Mouse (Mus musculus): ENCODE measurements around the gene Tap2. TPM values are rescaled to one million over a fixed set of nuclear protein-coding genes. Genes with fewer than 3 reads are reported as not detected.

Tap2 gene
- total and polyA plus RNA-seq, 3 experiments, result 54.8 to 121 (median 110) TPM

GRCm38 (mm10) chr17:34172528-34172927, 30.8 kb upstream of the Tap2 start:
- no peak for DNase-seq (ENCODE audit: extremely low read depth)
- in situ Hi-C loops (cut with MboI; ENCODE audit: low pct_ligation_motif_present, low pct_unique_long_range_greater_than_20kb, low sequenced_read_pairs), result no loop called here
- no peaks in the 10 kb centered on the region for H3K79me2 ChIP-seq (replicated peaks; ENCODE audit: control insufficient read depth, extremely low read depth, insufficient read depth, poor library complexity, severe bottlenecking)
- peaks cover 12% of the 10 kb centered on the region for H3K9me3 ChIP-seq (replicated peaks; ENCODE audit: low read length)
- TF ChIP-seq KAT2A (IDR thresholded peaks at IDR 0.05; ENCODE audit: insufficient replicate concordance, low read length), result no peak
- peak in 1 of 2 experiments; percentile 53; a peak in 2 of 4 replicates for TF ChIP-seq CTCF (conservative IDR thresholded peaks at IDR 0.05 in 1 of 2, IDR thresholded peaks at IDR 0.05 in 1 of 2; ENCODE audit: low read depth in 2 of 2, low read length in 2 of 2)
- peak; percentile 26 for TF ChIP-seq SMC3 (IDR thresholded peaks at IDR 0.05; ENCODE audit: low read depth, low read length)
- peak; percentile 29 for TF ChIP-seq RAD21 (IDR thresholded peaks at IDR 0.05; ENCODE audit: low read depth, low read length)
- no peak for TF ChIP-seq MAFK (IDR thresholded peaks at IDR 0.05; ENCODE audit: insufficient replicate concordance, low read length)
- peaks cover 6 to 19% of the 10 kb centered on the region in 2 experiments for H3K4me1 ChIP-seq (ENCODE audit: control insufficient read depth in 1 of 2, insufficient read depth in 2 of 2)
- H3K27ac ChIP-seq (ENCODE audit: insufficient read depth, low read depth), result no peak overlapping the region
- no peak overlapping the region for H3K9ac ChIP-seq (ENCODE audit: insufficient read depth, low read depth)
- no peaks in the 10 kb centered on the region for H3K27me3 ChIP-seq (replicated peaks)
- no peak overlapping the region for H3K4me2 ChIP-seq (ENCODE audit: insufficient read depth, low read depth, poor library complexity, severe bottlenecking)
- no peak overlapping the region for H3K4me3 ChIP-seq (replicated peaks in 1 of 3; ENCODE audit: low read depth in 2 of 3, low read length in 2 of 3, poor library complexity in 1 of 3)
- dilution Hi-C loops (cut with MboI; ENCODE audit: extremely low pct_ligation_motif_present, extremely low pct_unique_long_range_greater_than_20kb, low sequenced_read_pairs), result no loop called here
- H3K36me3 ChIP-seq (replicated peaks in 1 of 2; ENCODE audit: control insufficient read depth in 1 of 2, insufficient read depth in 1 of 2, low read length in 1 of 2), result no peaks in the 10 kb centered on the region

- TF ChIP-seq CHD2 (IDR thresholded peaks at IDR 0.05; ENCODE audit: low read length), result peak; percentile 76; the same call in 1 of the 2 replicates
- TF ChIP-seq POLR2A (IDR thresholded peaks at IDR 0.05; ENCODE audit: low read depth, low read length), result 0 out of 2 replicates have a peak, but pooled peaks have one; percentile 30
- 0 out of 2 replicates have a peak, but pooled peaks have one; percentile 55 for TF ChIP-seq BHLHE40 (IDR thresholded peaks at IDR 0.05; ENCODE audit: low read depth, low read length)
- peak; percentile 57; the same call in 1 of the 2 replicates for TF ChIP-seq TCF12 (IDR thresholded peaks at IDR 0.05; ENCODE audit: low read depth, low read length)
- TF ChIP-seq GABPA (IDR thresholded peaks at IDR 0.05; ENCODE audit: insufficient replicate concordance, low read depth, low read length), result no peak
- TF ChIP-seq EP300 (IDR thresholded peaks at IDR 0.05; ENCODE audit: low read length), result peak; percentile 33; the same call in 1 of the 2 replicates
- TF ChIP-seq SIN3A (IDR thresholded peaks at IDR 0.05; ENCODE audit: low read length), result peak; percentile 57; the same call in 1 of the 2 replicates
- TF ChIP-seq NELFE (IDR thresholded peaks at IDR 0.05; ENCODE audit: low read depth, low read length), result no peak
- TF ChIP-seq HCFC1 (IDR thresholded peaks at IDR 0.05; ENCODE audit: low read depth, low read length), result 0 out of 2 replicates have a peak, but pooled peaks have one; percentile 13
- no peak for TF ChIP-seq MAFK (IDR thresholded peaks at IDR 0.05; ENCODE audit: insufficient replicate concordance, low read length)
- TF ChIP-seq IRF4 (IDR thresholded peaks at IDR 0.05; ENCODE audit: low read depth, low read length), result peak; percentile 33; the same call in 1 of the 2 replicates
- TF ChIP-seq MEF2A (IDR thresholded peaks at IDR 0.05; ENCODE audit: borderline replicate concordance, low read depth, low read length), result peak; percentile 14; the same call in 1 of the 2 replicates
- no peak for TF ChIP-seq PAX5 (IDR thresholded peaks at IDR 0.05; ENCODE audit: low read length)
- TF ChIP-seq MYC (IDR thresholded peaks at IDR 0.05; ENCODE audit: low read depth, low read length), result peak; percentile 19; the same call in 1 of the 2 replicates
- TF ChIP-seq MXI1 (IDR thresholded peaks at IDR 0.05; ENCODE audit: low read depth, low read length), result peak; percentile 38; the same call in 1 of the 2 replicates
- dilution Hi-C loops (cut with MboI; ENCODE audit: extremely low pct_ligation_motif_present, extremely low pct_unique_long_range_greater_than_20kb, low sequenced_read_pairs), result no loop called here
- H3K79me2 ChIP-seq (replicated peaks; ENCODE audit: control insufficient read depth, extremely low read depth, insufficient read depth, poor library complexity, severe bottlenecking), result no peaks in the 10 kb centered on the region
- peak; percentile 52 for DNase-seq (ENCODE audit: extremely low read depth)
- H3K4me2 ChIP-seq (ENCODE audit: insufficient read depth, low read depth, poor library complexity, severe bottlenecking), result peak overlapping the region; percentile 88
- peaks cover 12% of the 10 kb centered on the region for H3K9me3 ChIP-seq (replicated peaks; ENCODE audit: low read length)
- peaks cover 8 to 22% of the 10 kb centered on the region in 2 experiments for H3K4me1 ChIP-seq (ENCODE audit: control insufficient read depth in 1 of 2, insufficient read depth in 2 of 2)
- H3K36me3 ChIP-seq (replicated peaks in 1 of 2; ENCODE audit: control insufficient read depth in 1 of 2, insufficient read depth in 1 of 2, low read length in 1 of 2), result no peaks in the 10 kb centered on the region
- peak overlapping the region; percentile 38; the same call in 1 of the 2 replicates for H3K9ac ChIP-seq (ENCODE audit: insufficient read depth, low read depth)
- H3K4me3 ChIP-seq (replicated peaks in 1 of 3; ENCODE audit: low read depth in 2 of 3, low read length in 2 of 3, poor library complexity in 1 of 3), result no peak overlapping the region
- H3K27me3 ChIP-seq (replicated peaks), result no peaks in the 10 kb centered on the region
- in situ Hi-C loops (cut with MboI; ENCODE audit: low pct_ligation_motif_present, low pct_unique_long_range_greater_than_20kb, low sequenced_read_pairs), result no loop called here
- H3K27ac ChIP-seq (ENCODE audit: insufficient read depth, low read depth), result peak overlapping the region; percentile 63; the same call in 1 of the 2 replicates
These were observed 29.3 kb upstream of the Tap2 start for GRCm38 (mm10) chr17:34174075-34174474.

All from CH12.LX (cell line).